9 mouse cellular contexts compared by ENCODE assay signal in the genomic region with DNA sequence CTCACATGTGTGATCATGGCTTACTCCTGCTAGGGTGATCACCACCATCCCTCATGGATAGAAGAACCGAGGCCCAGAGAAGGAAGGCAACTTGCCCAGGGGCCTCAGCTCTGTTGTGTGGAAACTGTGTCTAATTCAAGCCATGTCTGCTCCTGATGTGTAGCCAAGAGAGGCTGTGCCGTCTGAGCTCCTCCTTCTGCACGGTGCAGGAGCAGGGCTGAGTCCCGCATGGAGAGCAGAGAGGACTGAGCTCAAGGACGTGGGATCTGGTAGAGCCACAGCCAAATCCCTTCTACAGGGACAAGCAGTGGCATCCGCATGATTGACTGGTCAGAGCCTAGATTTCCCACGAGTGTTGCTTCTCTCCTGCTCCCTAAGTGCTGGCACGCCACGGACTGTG.
DNase-seq lines count a peak whose midpoint lies in the region; ATAC-seq lines count a peak whose summit lies in the region.
"Had no signal": no experiment of that assay in that cellular context is flagged by ENCODE, and none has a peak within 500 bp of the region (broad histone marks: within the 10 kb centered on the region; RNA-seq: fewer than 3 reads in every experiment).

No protein-coding gene starts in this region.

- ATAC-seq in frontal cortex, adult (ENCODE audit: low TSS enrichment): peak; percentile 64
- ATAC-seq in embryonic facial prominence, embryonic 14.5 days (ENCODE audit: low read depth): peak; percentile 80
- ATAC-seq in granulocyte monocyte progenitor cell, adult 5-6 weeks (replicated peaks; ENCODE audit: poor library complexity, severe bottlenecking): no peak

- peaks cover 19% of the 10 kb centered on the region; the same call in 1 of the 2 replicates for H3K36me3 ChIP-seq in embryonic facial prominence, embryonic 14.5 days (ENCODE audit: control insufficient read depth, insufficient read depth, low read length)

- H3K4me3 ChIP-seq in embryonic facial prominence, embryonic 14.5 days (ENCODE audit: low read depth, low read length): no peak overlapping the region

- H3K9me3 ChIP-seq in embryonic facial prominence, embryonic 14.5 days (ENCODE audit: control insufficient read depth, low read length): no peaks in the 10 kb centered on the region

- peaks cover 17% of the 10 kb centered on the region for H3K4me1 ChIP-seq in embryonic facial prominence, embryonic 14.5 days (ENCODE audit: control insufficient read depth, insufficient read depth, low read length)

- no peak overlapping the region for H3K9ac ChIP-seq in embryonic facial prominence, embryonic 14.5 days (ENCODE audit: low read depth, low read length)
- H3K9ac ChIP-seq: liver, embryonic 14.5 days had no signal

- H3K27ac ChIP-seq in embryonic facial prominence, embryonic 14.5 days (replicated peaks; ENCODE audit: low read depth, low read length): peak overlapping the region; percentile 39; the same call in 1 of the 2 replicates
- H3K27ac ChIP-seq: liver, embryonic 14.5 days had no signal

- no peak for DNase-seq in frontal cortex, postnatal 10 days (ENCODE audit: low spot score in 2 of 2)
- peak; percentile 51 for DNase-seq in adrenal gland, postnatal 10 days
- DNase-seq in embryonic facial prominence, embryonic 14.5 days (ENCODE audit: low spot score): peak; percentile 83
- DNase-seq in left cerebral cortex, postnatal 25 days (ENCODE audit: low spot score in 2 of 2): peak; percentile 51 to 77
- no peak for DNase-seq in heart, postnatal 36 days
- DNase-seq in Muller cell, postnatal 12 days (ENCODE audit: inconsistent ontology term): no peak

- 49% methylated on average over 9 of the region's 9 CpGs for WGBS in embryonic facial prominence, embryonic 14.5 days

- H3K4me2 ChIP-seq in embryonic facial prominence, embryonic 14.5 days (ENCODE audit: low read depth, low read length): 0 out of 2 replicates have a peak overlapping the region, but pooled peaks have one; percentile 6

- intact Hi-C loops in left cerebral cortex, postnatal 25 days (cut with DNase I): no loop called here
- intact Hi-C loops in heart, postnatal 36 days (cut with DNase I): no loop called here

- H3K27me3 ChIP-seq in embryonic facial prominence, embryonic 14.5 days (replicated peaks; ENCODE audit: control insufficient read depth, insufficient read depth, low read length): no peaks in the 10 kb centered on the region

Comparison
In these comparisons a context has a peak if more than half of its experiments do, and no peak if none do; other contexts are left out.
1. DNase-seq: peak in adrenal gland, postnatal 10 days (single experiment), embryonic facial prominence, embryonic 14.5 days (single experiment) and left cerebral cortex, postnatal 25 days (2 of 2); none in frontal cortex, postnatal 10 days (0 of 2), heart, postnatal 36 days (0 of 2) and Muller cell, postnatal 12 days (single experiment).